Mouse (Mus musculus) midbrain, postnatal 0 days (tissue): Measurements from ENCODE around the gene Thsd4. TPM values are rescaled to one million over a fixed set of nuclear protein-coding genes. Genes with fewer than 3 reads are reported as not detected.
A peak's percentile ranks its signal among the peaks of the same experiment; 100 is the strongest.

Source experiments
- ATAC-seq: fragments of 200-750 bp; cut with Nextera tagmentation; 2 replicates; pipeline ENCODE4 v1.8.0; 2017; ENCODE audit warnings: moderate number of reproducible peaks, mild to moderate bottlenecking, moderate TSS enrichment, moderate library complexity; ENCODE audit not compliant: low FRiP score
- DNase-seq: peaks from one replicate; pipeline ENCODE4 v3.0.0-alpha.2; 2015; ENCODE audit warnings: low spot score
- H3K27ac ChIP-seq: fragments of 300-500 bp; sonication (generic); 2 replicates; pipeline ENCODE4 v1.5.1; 2014; ENCODE audit warnings: low read depth, mild to moderate bottlenecking, low read length, mixed read lengths
- H3K27me3 ChIP-seq: fragments of 300-500 bp; sonication (generic); 2 replicates; pipeline ENCODE4 v1.6.1; 2014; ENCODE audit warnings: low read length, control low read depth, mixed read lengths; ENCODE audit not compliant: insufficient read depth
- H3K36me3 ChIP-seq: fragments of 300-500 bp; sonication (generic); 2 replicates; pipeline ENCODE4 v1.6.1; 2014; ENCODE audit warnings: low read length, control low read depth, mixed read lengths; ENCODE audit not compliant: insufficient read depth
- H3K4me1 ChIP-seq: fragments of 300-500 bp; sonication (generic); 2 replicates; pipeline ENCODE4 v1.6.1; 2014; ENCODE audit warnings: mild to moderate bottlenecking, control low read depth, antibody characterized with exemption, low read length, mixed read lengths; ENCODE audit not compliant: insufficient read depth
- H3K4me2 ChIP-seq: fragments of 300-500 bp; sonication (generic); 2 replicates; pipeline ENCODE4 v1.6.1; 2014; ENCODE audit warnings: low read depth, mild to moderate bottlenecking, low read length, mixed read lengths; ENCODE audit not compliant: poor library complexity, severe bottlenecking
- H3K4me3 ChIP-seq: fragments of 300-500 bp; sonication (generic); 2 replicates; pipeline ENCODE4 v1.5.1; 2014; ENCODE audit warnings: low read depth, mild to moderate bottlenecking, low read length, moderate library complexity
- H3K9ac ChIP-seq: fragments of 300-500 bp; sonication (generic); replicated peaks from 2 replicates; pipeline ENCODE4 v1.6.1; 2014; ENCODE audit warnings: mild to moderate bottlenecking, low read length, moderate library complexity, mixed read lengths; ENCODE audit not compliant: poor library complexity, severe bottlenecking
- H3K9me3 ChIP-seq: fragments of 300-500 bp; sonication (generic); 2 replicates; pipeline ENCODE4 v1.6.1; 2016; ENCODE audit warnings: low read length, control low read depth
- CTCF ChIP-seq: IDR thresholded peaks from 2 replicates; pipeline ENCODE4 v1.5.1; 2016; ENCODE audit warnings: antibody characterized with exemption, mild to moderate bottlenecking
- WGBS: fragments of 180-500 bp; shearing (Covaris S2); extraction: QIAGEN DNeasy Blood & Tissue Kit; methylation state at CpG from one replicate; pipeline ENCODE4 v1.1.7; 2014; 5-methylcytosine and 5-hydroxymethylcytosine counted together
- polyA plus RNA-seq: library from polyadenylated mRNA; unstranded; fragments of >200 nt; fragmentation: Nextera tagmentation; extraction: Ambion mirVana; gene quantifications from 2 replicates; pipeline ENCODE4 v1.2.1, GENCODE M21; 2015
- total RNA-seq: library from RNA; depleted of rRNA; stranded (reverse); fragments of >200 nt; gene quantifications from 2 replicates; pipeline ENCODE4 v1.2.3, GENCODE M21; 2014

Gene Thsd4
- total and polyA plus RNA-seq, 2 experiments from 2014 or later = 4.8 to 23.6 TPM

- H3K9ac ChIP-seq = no peak overlapping the region
- no peak overlapping the region for H3K27ac ChIP-seq
- H3K27me3 ChIP-seq = no peaks in the 10 kb centered on the region
- no peaks in the 10 kb centered on the region for H3K36me3 ChIP-seq
- no peak for DNase-seq
- H3K4me1 ChIP-seq = no peaks in the 10 kb centered on the region
- H3K4me3 ChIP-seq = no peak overlapping the region
- WGBS = 90% methylated on average over 16 of the region's 16 CpGs
- H3K9me3 ChIP-seq = no peaks in the 10 kb centered on the region
- ATAC-seq = no peak
- TF ChIP-seq CTCF = no peak
- no peak overlapping the region for H3K4me2 ChIP-seq
Measured at GRCm38 (mm10) chr9:60492275-60492974, 29.4 kb downstream of the Thsd4 start.

GRCm38 (mm10) chr9:60491489-60492100 lies 30.3 kb downstream of the Thsd4 start:
- H3K27me3 ChIP-seq = no peaks in the 10 kb centered on the region
- H3K36me3 ChIP-seq = no peaks in the 10 kb centered on the region
- ATAC-seq = no peak
- TF ChIP-seq CTCF = no peak
- no peak overlapping the region for H3K4me2 ChIP-seq
- no peak for DNase-seq
- H3K9ac ChIP-seq = no peak overlapping the region
- H3K4me3 ChIP-seq = no peak overlapping the region
- H3K9me3 ChIP-seq = no peaks in the 10 kb centered on the region
- WGBS = 84% methylated on average over 16 of the region's 16 CpGs
- no peaks in the 10 kb centered on the region for H3K4me1 ChIP-seq
- H3K27ac ChIP-seq = no peak overlapping the region

- Histone ChIP-seq H3K36me3 (no peaks in the 10 kb centered on the region), H3K27me3 (no peaks in the 10 kb centered on the region), H3K4me3 (no peak overlapping the region), H3K9me3 (no peaks in the 10 kb centered on the region), H3K27ac (no peak overlapping the region), H3K4me2 (no peak overlapping the region), H3K9ac (no peak overlapping the region), H3K4me1 (no peaks in the 10 kb centered on the region)
- no peak for DNase-seq
- no peak for TF ChIP-seq CTCF
- 87% methylated on average over 8 of the region's 8 CpGs for WGBS
- ATAC-seq = no peak
Measured at GRCm38 (mm10) chr9:60491079-60491478, 30.8 kb downstream of the Thsd4 start.

GRCm38 (mm10) chr9:60488816-60489215 lies 33.0 kb downstream of the Thsd4 start:
- Histone ChIP-seq H3K36me3 (no peaks in the 10 kb centered on the region), H3K9ac (no peak overlapping the region), H3K4me1 (no peaks in the 10 kb centered on the region), H3K9me3 (no peaks in the 10 kb centered on the region), H3K27me3 (no peaks in the 10 kb centered on the region), H3K4me2 (no peak overlapping the region), H3K4me3 (no peak overlapping the region), H3K27ac (no peak overlapping the region)
- WGBS = 70% methylated on average over 4 of the region's 4 CpGs
- no peak for DNase-seq
- no peak for ATAC-seq
- no peak for TF ChIP-seq CTCF

GRCm38 (mm10) chr9:60482165-60482564 lies 39.7 kb downstream of the Thsd4 start:
- Histone ChIP-seq H3K4me2 (no peak overlapping the region), H3K9me3 (no peaks in the 10 kb centered on the region), H3K27ac (no peak overlapping the region), H3K36me3 (no peaks in the 10 kb centered on the region), H3K4me3 (no peak overlapping the region), H3K9ac (no peak overlapping the region), H3K27me3 (no peaks in the 10 kb centered on the region), H3K4me1 (no peaks in the 10 kb centered on the region)
- DNase-seq (no peak), ATAC-seq (no peak)
- 73% methylated on average over 4 of the region's 4 CpGs for WGBS
- no peak for TF ChIP-seq CTCF

- no peak overlapping the region for H3K4me3 ChIP-seq
- H3K36me3 ChIP-seq = no peaks in the 10 kb centered on the region
- peak; percentile 62 for DNase-seq
- WGBS = 67% methylated on average over 3 of the region's 3 CpGs
- no peaks in the 10 kb centered on the region for H3K27me3 ChIP-seq
- ATAC-seq = no peak
- H3K4me2 ChIP-seq = no peak overlapping the region
- H3K27ac ChIP-seq = no peak overlapping the region
- no peaks in the 10 kb centered on the region for H3K4me1 ChIP-seq
- H3K9me3 ChIP-seq = no peaks in the 10 kb centered on the region
- H3K9ac ChIP-seq = no peak overlapping the region
- no peak for TF ChIP-seq CTCF
Measured at GRCm38 (mm10) chr9:60480052-60480451, 41.8 kb downstream of the Thsd4 start.
